Mouse (Mus musculus): ENCODE data around the gene Nol7. TPM values are rescaled to one million over a fixed set of nuclear protein-coding genes. Genes with fewer than 3 reads are reported as not detected.

The Nol7 gene
- 161 and 195 TPM in 2 replicates for polyA plus RNA-seq (2014; fragmentation: Nextera tagmentation; extraction: Ambion mirVana)

DNA sequence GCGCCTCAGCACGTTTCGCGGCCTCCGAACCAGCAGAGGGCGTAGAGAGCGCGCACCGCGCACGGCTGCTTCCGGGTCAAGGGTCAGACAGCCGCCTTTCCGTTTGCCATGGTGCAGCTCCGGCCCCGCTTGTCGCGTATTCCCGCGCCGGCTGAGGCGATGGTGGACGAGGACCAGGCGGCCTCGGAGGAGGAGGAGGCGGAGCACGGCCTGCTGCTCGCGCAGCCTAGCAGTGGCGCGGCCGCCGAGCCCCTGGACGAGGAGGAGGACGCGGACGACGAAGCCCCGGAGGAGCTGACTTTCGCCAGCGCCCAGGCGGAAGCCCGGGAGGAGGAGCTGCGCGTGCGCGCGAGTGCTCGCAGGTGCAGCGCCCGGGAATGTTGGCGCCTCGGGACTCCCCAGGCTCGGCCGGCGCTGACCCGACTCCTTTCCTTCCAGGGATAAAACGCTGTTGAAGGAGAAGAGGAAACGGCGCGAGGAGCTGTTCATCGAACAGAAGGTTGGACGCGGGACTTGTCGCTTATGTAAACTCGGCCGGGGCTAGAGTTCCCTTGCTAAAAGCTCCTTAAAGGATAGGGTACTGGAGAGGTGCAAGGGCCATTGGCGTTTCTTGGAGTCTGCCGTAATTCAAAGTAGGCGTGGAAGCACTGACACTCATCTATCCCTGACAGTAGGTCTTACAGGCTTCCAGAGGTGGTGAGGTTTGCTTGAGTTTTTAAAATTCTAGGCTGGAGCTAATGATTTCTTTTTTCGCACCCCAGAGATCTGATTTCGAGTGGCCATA, at the start of gene Nol7:
Gene Nol7, plus strand, starts transcription at position 94 of the 784 bp plus-strand sequence.
- WGBS = 2% methylated on average over 59 of the region's 72 CpGs
- Histone ChIP-seq H3K36me3 (replicated peaks; ENCODE audit: control insufficient read depth, insufficient read depth) (peaks cover 38% of the 10 kb centered on the region), H3K27ac (peak within 1 kb of the TSS; percentile 90), H3K4me3 (replicated peaks; ENCODE audit: low read length) (peak within 1 kb of the TSS; percentile 49), H3K27me3 (ENCODE audit: control insufficient read depth, insufficient read depth, low read length) (no peaks in the 10 kb centered on the region), H3K9me3 (ENCODE audit: control insufficient read depth, low read length) (no peaks in the 10 kb centered on the region), H3K4me1 (replicated peaks; ENCODE audit: control insufficient read depth, insufficient read depth, low read length) (no peaks in the 10 kb centered on the region; the same call in 1 of the 2 replicates), H3K4me2 (replicated peaks) (peak within 1 kb of the TSS; percentile 59), H3K9ac (peak within 1 kb of the TSS; percentile 66)
- DNase-seq (ENCODE audit: low spot score) (peak; percentile 98), ATAC-seq (ENCODE audit: low FRiP score) (peak; percentile 93)

- 87% methylated on average over 8 of the region's 8 CpGs for WGBS
- H3K9me3 ChIP-seq (ENCODE audit: control insufficient read depth, low read length) = no peaks in the 10 kb centered on the region
- DNase-seq (ENCODE audit: low spot score) = no peak
These were observed 48.8 kb upstream of the Nol7 start for GRCm38 (mm10) chr13:43349376-43349775.

GRCm38 (mm10) chr13:43350489-43351169, 47.6 kb upstream of the Nol7 start:
- Histone ChIP-seq H3K4me2 (replicated peaks) (no peak overlapping the region), H3K36me3 (replicated peaks; ENCODE audit: control insufficient read depth, insufficient read depth) (no peaks in the 10 kb centered on the region), H3K4me1 (replicated peaks; ENCODE audit: control insufficient read depth, insufficient read depth, low read length) (no peaks in the 10 kb centered on the region), H3K27ac (no peak overlapping the region), H3K9ac (no peak overlapping the region), H3K9me3 (ENCODE audit: control insufficient read depth, low read length) (no peaks in the 10 kb centered on the region), H3K27me3 (ENCODE audit: control insufficient read depth, insufficient read depth, low read length) (no peaks in the 10 kb centered on the region), H3K4me3 (replicated peaks; ENCODE audit: low read length) (no peak overlapping the region)
- 73% methylated on average over 9 of the region's 9 CpGs for WGBS
- ATAC-seq (ENCODE audit: low FRiP score) = no peak
- DNase-seq (ENCODE audit: low spot score) = no peak

More at GRCm38 (mm10) chr13:43349376-43349775, 48.8 kb upstream of the Nol7 start:
- Histone ChIP-seq H3K9ac (no peak overlapping the region), H3K4me2 (replicated peaks) (no peak overlapping the region), H3K4me3 (replicated peaks; ENCODE audit: low read length) (no peak overlapping the region), H3K27ac (no peak overlapping the region), H3K36me3 (replicated peaks; ENCODE audit: control insufficient read depth, insufficient read depth) (no peaks in the 10 kb centered on the region), H3K4me1 (replicated peaks; ENCODE audit: control insufficient read depth, insufficient read depth, low read length) (no peaks in the 10 kb centered on the region), H3K27me3 (ENCODE audit: control insufficient read depth, insufficient read depth, low read length) (no peaks in the 10 kb centered on the region)
- no peak for ATAC-seq (ENCODE audit: low FRiP score)

GRCm38 (mm10) chr13:43353356-43353755, 44.8 kb upstream of the Nol7 start:
- DNase-seq (ENCODE audit: low spot score) = no peak
- Histone ChIP-seq H3K9ac (no peak overlapping the region), H3K4me2 (replicated peaks) (no peak overlapping the region), H3K9me3 (ENCODE audit: control insufficient read depth, low read length) (no peaks in the 10 kb centered on the region), H3K4me3 (replicated peaks; ENCODE audit: low read length) (no peak overlapping the region), H3K36me3 (replicated peaks; ENCODE audit: control insufficient read depth, insufficient read depth) (no peaks in the 10 kb centered on the region), H3K27me3 (ENCODE audit: control insufficient read depth, insufficient read depth, low read length) (no peaks in the 10 kb centered on the region), H3K27ac (no peak overlapping the region), H3K4me1 (replicated peaks; ENCODE audit: control insufficient read depth, insufficient read depth, low read length) (no peaks in the 10 kb centered on the region)
- 66% methylated on average over 4 of the region's 4 CpGs for WGBS
- no peak for ATAC-seq (ENCODE audit: low FRiP score)

GRCm38 (mm10) chr13:43354362-43354761, 43.8 kb upstream of the Nol7 start:
- no peak overlapping the region for H3K9ac ChIP-seq
- no peak overlapping the region for H3K4me2 ChIP-seq (replicated peaks)
- no peak overlapping the region for H3K27ac ChIP-seq
- no peaks in the 10 kb centered on the region for H3K4me1 ChIP-seq (replicated peaks; ENCODE audit: control insufficient read depth, insufficient read depth, low read length)
- WGBS = 82% methylated on average over 12 of the region's 12 CpGs
- no peaks in the 10 kb centered on the region for H3K36me3 ChIP-seq (replicated peaks; ENCODE audit: control insufficient read depth, insufficient read depth)
- H3K9me3 ChIP-seq (ENCODE audit: control insufficient read depth, low read length) = no peaks in the 10 kb centered on the region
- H3K4me3 ChIP-seq (replicated peaks; ENCODE audit: low read length) = no peak overlapping the region
- no peak for DNase-seq (ENCODE audit: low spot score)
- ATAC-seq (ENCODE audit: low FRiP score) = no peak
- no peaks in the 10 kb centered on the region for H3K27me3 ChIP-seq (ENCODE audit: control insufficient read depth, insufficient read depth, low read length)

DNA sequence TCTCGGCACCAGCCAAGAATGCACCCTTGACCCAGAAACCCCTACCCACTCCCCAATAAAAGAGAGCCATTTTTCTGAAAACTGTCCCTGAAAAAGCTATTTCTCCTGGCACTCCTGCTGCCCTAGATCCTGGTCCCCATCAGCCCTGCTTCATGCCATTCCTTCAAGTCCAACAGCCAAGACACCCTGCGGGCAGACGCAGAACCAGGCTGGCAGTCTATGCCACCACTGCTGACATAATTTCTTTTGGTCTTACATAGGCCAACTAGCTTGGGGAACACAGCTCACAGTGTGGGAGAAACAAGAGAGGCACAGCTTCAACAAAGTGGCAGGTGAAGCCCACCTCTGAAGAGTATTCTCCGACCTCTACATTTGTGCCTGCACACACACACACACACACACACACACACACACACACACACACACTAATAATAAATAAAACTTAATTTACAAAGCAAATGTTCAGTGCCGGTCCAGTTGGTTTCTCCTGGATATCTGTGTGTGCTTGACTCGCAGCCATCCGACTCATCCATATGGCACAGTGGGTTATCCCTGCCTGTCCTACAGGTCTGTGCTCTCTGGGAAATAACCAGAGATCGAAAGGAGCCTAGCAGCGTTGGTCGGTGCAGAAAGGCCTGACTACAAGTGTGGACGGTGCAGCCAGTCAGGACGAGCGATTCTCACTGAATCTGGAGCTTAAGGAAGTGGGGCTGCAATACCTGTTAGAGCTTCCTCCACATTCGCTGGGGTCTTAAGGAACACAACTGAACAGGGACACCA, 41.7 kb upstream of the Nol7 start:
- 88% methylated on average over 14 of the region's 14 CpGs for WGBS
- no peak overlapping the region for H3K4me3 ChIP-seq (replicated peaks; ENCODE audit: low read length)
- no peaks in the 10 kb centered on the region for H3K4me1 ChIP-seq (replicated peaks; ENCODE audit: control insufficient read depth, insufficient read depth, low read length)
- H3K36me3 ChIP-seq (replicated peaks; ENCODE audit: control insufficient read depth, insufficient read depth) = no peaks in the 10 kb centered on the region
- H3K27ac ChIP-seq = no peak overlapping the region
- no peak for DNase-seq (ENCODE audit: low spot score)
- no peak overlapping the region for H3K4me2 ChIP-seq (replicated peaks)
- ATAC-seq (ENCODE audit: low FRiP score) = no peak
- no peaks in the 10 kb centered on the region for H3K27me3 ChIP-seq (ENCODE audit: control insufficient read depth, insufficient read depth, low read length)
- no peak overlapping the region for H3K9ac ChIP-seq
- H3K9me3 ChIP-seq (ENCODE audit: control insufficient read depth, low read length) = no peaks in the 10 kb centered on the region

GRCm38 (mm10) chr13:43360534-43360933, 37.7 kb upstream of the Nol7 start:
- 73% methylated on average over 6 of the region's 6 CpGs for WGBS
- DNase-seq (ENCODE audit: low spot score) = no peak
- H3K36me3 ChIP-seq (replicated peaks; ENCODE audit: control insufficient read depth, insufficient read depth) = no peaks in the 10 kb centered on the region
- no peaks in the 10 kb centered on the region for H3K27me3 ChIP-seq (ENCODE audit: control insufficient read depth, insufficient read depth, low read length)
- H3K4me3 ChIP-seq (replicated peaks; ENCODE audit: low read length) = no peak overlapping the region
- H3K4me2 ChIP-seq (replicated peaks) = no peak overlapping the region
- ATAC-seq (ENCODE audit: low FRiP score) = no peak
- no peaks in the 10 kb centered on the region for H3K4me1 ChIP-seq (replicated peaks; ENCODE audit: control insufficient read depth, insufficient read depth, low read length)
- no peak overlapping the region for H3K9ac ChIP-seq
- no peak overlapping the region for H3K27ac ChIP-seq
- H3K9me3 ChIP-seq (ENCODE audit: control insufficient read depth, low read length) = no peaks in the 10 kb centered on the region

DNA sequence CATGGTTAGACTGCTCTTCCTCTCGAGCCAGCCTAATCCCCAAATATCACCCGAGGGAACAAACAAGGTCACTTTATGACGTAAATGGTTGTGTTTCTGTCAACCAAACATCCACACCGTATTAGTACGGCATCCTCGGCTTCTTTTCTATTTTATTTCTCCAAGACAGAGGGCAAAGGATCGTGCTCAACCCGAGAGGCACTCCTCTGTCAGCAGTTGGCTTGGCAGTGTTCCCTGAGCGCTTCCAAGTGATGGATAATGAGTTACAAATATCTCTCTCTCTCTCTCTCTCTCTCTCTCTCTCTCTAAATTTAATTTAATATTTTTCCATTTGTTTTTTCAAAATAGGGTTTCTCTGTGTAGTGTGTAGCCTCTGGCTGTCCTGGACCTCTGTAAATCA, 35.8 kb upstream of the Nol7 start:
- 72% methylated on average over 9 of the region's 9 CpGs for WGBS
- no peaks in the 10 kb centered on the region for H3K9me3 ChIP-seq (ENCODE audit: control insufficient read depth, low read length)
- ATAC-seq (ENCODE audit: low FRiP score) = no peak
- H3K4me3 ChIP-seq (replicated peaks; ENCODE audit: low read length) = no peak overlapping the region
- H3K27me3 ChIP-seq (ENCODE audit: control insufficient read depth, insufficient read depth, low read length) = no peaks in the 10 kb centered on the region
- no peak overlapping the region for H3K9ac ChIP-seq
- no peak for DNase-seq (ENCODE audit: low spot score)
- no peak overlapping the region for H3K27ac ChIP-seq
- H3K4me2 ChIP-seq (replicated peaks) = no peak overlapping the region
- no peaks in the 10 kb centered on the region for H3K36me3 ChIP-seq (replicated peaks; ENCODE audit: control insufficient read depth, insufficient read depth)
- H3K4me1 ChIP-seq (replicated peaks; ENCODE audit: control insufficient read depth, insufficient read depth, low read length) = peaks cover 8% of the 10 kb centered on the region; the same call in 1 of the 2 replicates
